Mouse (Mus musculus) kidney, postnatal 10 days (tissue): Measurements from ENCODE around the gene Ofd1.

Source experiments
- DNase-seq: peaks from one replicate; pipeline ENCODE4 v3.0.0; 2021; ENCODE audit warnings: mixed read lengths

Ofd1 gene

DNA sequence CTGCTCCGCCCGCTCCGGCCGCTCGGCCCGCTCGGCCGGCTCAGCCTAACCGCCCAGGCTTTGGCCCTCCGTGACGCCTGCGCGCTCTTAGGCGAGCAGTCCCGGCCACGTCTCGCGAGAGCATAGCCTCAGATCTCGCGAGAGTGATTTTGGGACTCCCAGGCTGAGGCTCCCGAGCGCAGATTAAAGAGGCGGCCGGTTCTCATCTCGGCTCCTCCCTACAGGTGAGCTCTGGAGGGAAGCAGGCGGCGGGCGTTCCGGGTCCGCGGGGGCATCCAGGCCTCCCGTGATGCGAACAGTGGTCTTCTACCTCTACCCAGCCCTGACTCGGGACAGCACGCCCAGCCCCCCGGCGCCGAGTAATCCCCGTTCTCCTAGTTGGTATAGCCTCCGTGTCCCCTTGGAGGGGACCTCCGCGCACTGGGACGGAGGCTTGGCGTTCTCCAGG is at the start of gene Ofd1:
Ofd1 (minus strand) TSS at position 89 of the 448 bp plus-strand sequence.
- DNase-seq: peak; percentile 94

DNA sequence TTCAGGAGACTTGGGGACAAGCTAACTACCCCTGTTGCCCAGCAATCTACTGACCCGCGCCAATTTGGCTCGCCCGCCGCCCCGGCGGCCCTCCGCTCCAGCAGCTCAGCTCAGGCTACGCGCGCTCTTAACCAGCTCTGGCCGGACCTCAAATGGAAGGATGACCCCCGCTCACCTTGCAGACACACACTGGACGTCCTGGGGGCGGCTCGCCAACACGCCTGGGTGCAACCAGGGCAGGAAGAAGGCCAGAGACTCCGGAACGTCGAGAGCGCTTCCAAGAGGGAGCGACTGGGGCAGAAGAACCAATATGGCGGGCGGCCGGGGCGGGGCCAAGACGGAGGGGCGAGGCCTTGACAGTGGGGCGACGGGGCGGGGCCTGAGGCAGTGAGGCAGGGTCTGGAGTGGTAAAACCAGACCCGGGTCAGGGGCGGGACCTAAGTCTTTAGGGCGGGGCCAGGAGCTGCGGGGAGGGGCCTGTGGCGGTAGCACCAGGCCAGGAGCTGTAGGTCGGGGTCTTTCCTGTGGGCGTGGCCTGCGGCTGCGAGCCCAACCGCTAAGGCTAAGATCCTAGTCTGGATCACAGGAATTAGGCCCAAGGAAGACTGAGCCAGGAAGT is 39.0 kb upstream of the Ofd1 start, which contains the start of gene Rab9:
Rab9 (minus strand) TSS at position 503 of the 619 bp plus-strand sequence.
- DNase-seq: peak; percentile 97

- DNase-seq: peak; percentile 14
Measured at GRCm38 (mm10) chrX:166478631-166479364, 38.3 kb upstream of the Ofd1 start.

- DNase-seq: no peak
Measured at GRCm38 (mm10) chrX:166477393-166477792, 36.9 kb upstream of the Ofd1 start.

DNA sequence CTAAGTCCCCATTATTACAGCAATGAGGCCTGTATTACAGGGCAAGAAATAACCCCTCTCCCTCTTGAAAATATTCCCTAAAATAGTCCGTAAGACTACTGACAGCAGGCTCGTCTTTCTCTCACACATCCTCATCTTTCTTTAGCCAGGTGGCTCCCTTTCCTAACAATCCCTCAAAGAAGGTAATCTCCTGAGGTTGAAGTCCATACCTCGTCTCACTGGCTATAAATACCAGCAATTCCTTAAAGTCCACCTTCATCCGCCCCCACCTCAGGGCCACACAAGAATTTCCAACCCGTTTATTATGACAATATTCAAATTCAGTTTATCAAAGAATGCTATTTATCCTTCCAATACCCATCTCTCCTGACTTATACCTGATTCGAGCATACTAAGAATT is 32.1 kb upstream of the Ofd1 start:
- no peak for DNase-seq

GRCm38 (mm10) chrX:166468321-166468720 is 27.8 kb upstream of the Ofd1 start:
- no peak for DNase-seq

DNA sequence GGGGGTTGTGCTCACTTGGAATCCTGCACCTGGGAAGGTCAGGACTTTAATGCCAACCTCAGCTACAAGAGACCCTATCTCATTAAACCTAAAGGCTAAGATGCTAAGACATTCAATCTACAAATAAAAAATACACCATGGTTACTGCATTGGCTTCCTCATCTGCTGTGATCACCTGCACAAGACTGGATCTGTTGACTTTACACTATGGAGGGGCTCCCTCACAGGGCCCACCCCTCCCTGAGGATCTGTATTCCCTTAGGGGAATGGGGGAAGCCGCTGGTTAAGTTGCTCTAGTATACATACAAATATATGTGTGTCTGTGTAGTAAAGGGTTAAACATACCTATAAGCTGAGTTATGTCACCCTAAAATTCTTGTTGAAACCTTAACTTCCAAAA is 15.0 kb upstream of the Ofd1 start:
- DNase-seq: no peak

DNA sequence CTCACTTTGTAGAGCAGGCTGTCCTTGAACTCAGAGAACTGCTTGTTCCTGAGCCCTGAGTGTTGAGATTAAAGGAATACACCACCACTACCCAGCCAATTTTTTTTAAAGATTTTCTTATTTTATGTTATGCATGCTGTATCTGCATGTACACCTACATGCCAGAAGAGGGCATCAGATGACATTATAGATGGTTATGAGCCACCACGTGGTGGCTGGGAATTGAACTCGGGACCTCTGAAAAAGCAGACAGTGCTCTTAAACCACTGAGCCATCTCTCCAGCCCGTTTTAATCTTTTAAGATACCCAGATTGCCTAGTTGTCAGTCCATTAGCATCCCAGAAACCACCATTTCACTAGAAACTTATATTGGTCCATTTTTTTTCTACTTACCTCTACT is 13.8 kb upstream of the Ofd1 start:
- no peak for DNase-seq

DNA sequence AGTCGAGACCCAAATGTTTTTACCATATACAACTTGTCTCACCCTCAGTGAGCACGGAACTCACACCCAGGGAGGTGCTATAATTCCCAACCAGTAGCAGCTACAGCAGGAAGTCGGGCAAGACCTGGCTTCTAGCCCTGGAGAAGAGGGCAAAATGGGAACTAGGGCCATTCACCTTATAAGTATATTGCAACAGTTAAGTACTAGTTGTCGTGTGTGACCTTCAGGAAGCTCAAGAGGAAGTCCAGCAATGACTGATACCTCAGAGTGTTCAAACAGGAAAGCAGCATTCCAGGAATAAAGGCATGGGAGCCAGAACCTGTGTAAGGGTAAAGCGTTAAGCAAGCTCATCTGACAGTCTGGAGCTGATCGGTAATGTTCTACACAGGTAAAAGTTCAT is 13.0 kb upstream of the Ofd1 start:
- DNase-seq: no peak

DNA sequence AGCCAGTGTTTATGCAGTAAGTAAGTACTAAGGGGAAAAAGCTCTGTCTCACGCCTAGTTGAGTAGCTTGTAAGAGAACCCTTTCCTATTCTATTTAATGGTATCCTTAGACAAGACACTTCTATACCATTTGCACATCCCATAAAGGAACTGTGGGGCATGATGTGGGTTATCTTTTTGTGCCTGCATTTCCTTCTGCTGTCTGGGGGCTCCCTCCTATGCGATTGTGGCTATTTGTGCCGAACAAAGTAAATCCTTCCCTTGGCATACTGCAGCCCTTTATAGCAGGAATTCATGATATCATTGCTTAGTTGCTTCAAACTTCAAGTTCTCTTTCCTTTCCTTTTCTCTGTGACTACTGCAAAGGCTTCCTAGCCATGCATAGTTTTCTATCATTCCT is 4.0 kb upstream of the Ofd1 start:
- no peak for DNase-seq

DNA sequence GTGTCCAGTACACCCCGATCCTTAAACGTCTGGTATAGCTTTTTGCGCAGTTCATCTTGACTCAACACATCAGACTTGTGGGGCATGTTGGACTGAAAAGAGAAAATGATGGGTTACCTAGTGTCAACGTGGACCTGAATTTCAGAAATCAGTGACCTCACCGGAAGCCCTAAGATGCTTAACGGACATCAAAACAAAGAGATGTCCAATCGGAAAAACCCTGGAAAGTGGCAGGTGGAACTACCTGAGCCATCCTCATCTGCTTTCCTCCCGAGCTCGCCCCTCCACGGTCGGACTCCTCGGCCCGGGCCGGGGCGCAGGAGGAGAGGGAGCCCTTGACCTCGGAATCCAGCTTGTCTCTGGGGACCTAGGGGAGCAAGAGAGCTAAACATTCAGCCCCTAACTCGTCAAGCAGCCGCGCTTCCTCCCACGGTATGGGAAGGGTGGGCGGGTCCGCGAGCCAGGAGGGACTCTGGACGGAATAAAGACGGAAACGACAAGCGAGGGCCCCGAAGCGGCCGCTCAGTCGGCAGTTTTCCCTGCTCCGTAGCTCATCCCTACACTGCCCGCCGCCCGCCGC is 378 bp downstream of the Ofd1 start, which contains the start of gene Trappc2:
Trappc2 (plus strand) TSS at position 539 of the 580 bp plus-strand sequence.
- no peak for DNase-seq

DNA sequence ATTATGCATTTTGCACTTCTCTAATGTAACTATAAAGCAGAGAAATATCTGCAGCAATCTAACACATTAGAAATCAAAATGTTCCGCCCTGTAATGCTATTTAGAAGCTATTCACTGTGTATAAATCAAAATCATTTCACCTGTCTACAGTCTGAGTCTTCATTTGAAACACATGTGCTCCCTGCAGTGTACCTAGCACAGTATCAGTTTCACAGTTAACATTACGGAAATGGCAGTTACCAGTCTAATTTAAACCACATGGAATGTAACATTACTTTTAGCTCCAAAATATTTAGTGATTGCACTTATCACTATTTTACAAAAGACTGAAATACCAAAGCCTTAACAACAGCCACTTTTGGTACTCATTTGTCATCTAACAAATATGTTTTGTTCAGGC is 5.7 kb downstream of the Ofd1 start:
- no peak for DNase-seq

- DNase-seq: peak; percentile 34
Measured at GRCm38 (mm10) chrX:166416196-166416595, 24.3 kb downstream of the Ofd1 start.

DNA sequence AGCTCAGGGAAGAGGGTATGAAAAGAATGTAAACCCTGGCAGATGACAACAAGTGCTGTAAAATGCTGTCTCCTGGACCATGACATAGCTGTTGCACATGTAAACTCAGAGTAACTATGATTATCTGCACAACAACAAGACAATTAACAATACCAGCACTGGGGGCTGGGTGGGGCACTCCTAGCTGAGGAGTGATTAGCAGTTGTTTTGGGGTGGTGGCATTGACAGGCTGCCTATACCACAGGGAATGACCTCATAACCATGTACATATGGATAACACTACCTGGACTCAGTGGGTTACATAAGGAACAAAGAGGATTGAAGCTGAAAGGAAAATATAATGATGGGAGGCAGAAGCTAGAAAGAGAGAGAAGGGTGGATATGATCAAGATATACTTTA is 32.6 kb downstream of the Ofd1 start:
- no peak for DNase-seq

- DNase-seq: no peak
Measured at GRCm38 (mm10) chrX:166393753-166394152, 46.8 kb downstream of the Ofd1 start.

- no peak for DNase-seq
Measured at GRCm38 (mm10) chrX:166386656-166387055, 53.8 kb downstream of the Ofd1 start.

DNA sequence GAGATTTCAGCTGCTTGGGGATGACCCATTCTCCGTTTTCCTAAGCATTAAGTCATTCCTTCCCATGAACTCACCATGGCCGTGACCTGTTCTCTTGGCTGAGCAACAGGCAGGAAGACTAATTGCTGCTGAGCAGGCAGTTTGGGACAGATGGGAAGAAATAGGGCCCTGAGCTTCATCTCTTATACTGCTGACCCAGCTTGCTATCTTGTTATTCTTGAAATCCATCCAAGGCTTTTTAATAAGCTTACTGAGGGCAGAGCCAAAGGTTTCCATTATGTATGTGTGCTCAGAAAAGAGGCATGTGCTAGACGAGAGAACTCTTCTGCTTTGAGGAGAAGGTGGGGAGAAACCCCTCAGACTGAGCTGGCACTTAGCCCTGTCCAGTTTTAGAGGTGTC is 55.6 kb downstream of the Ofd1 start:
- peak; percentile 62 for DNase-seq

- no peak for DNase-seq
Measured at GRCm38 (mm10) chrX:166383606-166384005, 56.9 kb downstream of the Ofd1 start.

- no peak for DNase-seq
Measured at GRCm38 (mm10) chrX:166378652-166379051, 61.9 kb downstream of the Ofd1 start.

- no peak for DNase-seq
Measured at GRCm38 (mm10) chrX:166376681-166377328, 63.7 kb downstream of the Ofd1 start.

DNA sequence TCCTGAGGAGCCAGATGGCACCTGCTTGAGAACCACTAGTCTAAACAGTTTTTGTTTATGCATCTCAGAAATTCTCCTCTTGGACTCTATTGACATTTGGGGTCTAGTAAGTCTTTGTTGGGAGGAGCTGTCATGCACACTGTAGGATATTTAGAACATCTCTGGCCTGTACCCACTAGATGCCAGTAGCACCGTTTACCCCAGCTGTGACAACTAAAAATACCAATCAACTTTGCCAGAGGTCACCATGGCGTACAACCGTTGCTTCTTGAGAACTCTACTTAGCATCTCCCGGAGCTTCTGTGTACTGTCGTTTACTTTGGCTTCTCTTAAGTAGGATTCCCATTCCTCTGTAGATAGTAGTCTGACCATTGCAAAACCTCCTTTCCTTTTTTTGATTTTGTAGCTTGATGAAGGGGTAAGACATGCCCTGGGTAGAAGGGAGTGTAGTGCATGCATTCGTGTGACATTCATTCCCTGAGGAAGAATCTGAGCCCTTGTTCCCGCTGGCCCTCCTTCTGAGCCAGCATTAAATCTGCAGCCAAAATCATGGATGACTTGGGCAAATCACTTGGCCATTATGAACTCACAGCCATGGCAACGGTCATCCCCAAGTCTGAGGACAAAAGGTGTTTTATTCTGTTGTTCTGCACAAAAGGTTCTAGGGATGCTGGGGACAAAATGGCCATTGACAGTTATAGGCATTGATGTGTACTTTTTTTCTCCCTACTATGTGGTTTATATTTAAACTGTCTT is 74.9 kb downstream of the Ofd1 start:
- DNase-seq: no peak

DNA sequence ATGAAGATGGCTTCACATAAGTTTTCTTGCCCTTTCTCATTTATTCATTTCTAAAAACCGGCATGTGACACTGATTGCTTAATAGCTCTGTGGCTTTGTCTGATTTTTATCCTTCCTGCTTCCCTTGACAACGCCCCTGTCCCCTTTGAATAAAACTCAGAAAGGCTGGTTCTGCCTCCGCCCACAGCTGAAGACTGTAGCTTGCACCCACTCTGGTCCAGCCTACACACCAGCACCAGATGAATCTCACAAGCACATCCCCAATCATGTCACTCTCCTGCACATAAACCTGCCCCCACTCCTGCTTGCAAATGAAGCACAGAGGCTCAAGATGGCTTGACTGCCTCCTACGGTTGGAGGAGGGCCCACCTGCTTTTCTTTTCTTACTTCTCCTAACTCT is 80.0 kb downstream of the Ofd1 start:
- no peak for DNase-seq
